Mouse (Mus musculus) embryonic facial prominence, embryonic 12.5 days (tissue): ENCODE measurements at regions not wholly inside any gene's neighbourhood (a gene's known extent, or its start where the extent isn't known, plus 50 kb on each side); places are given as distances from the start of the nearest gene placed in this dataset.

Experiments
- ATAC-seq: fragments of 200-750 bp; cut with Nextera tagmentation; 2 replicates; pipeline ENCODE4 v1.8.0; 2017; ENCODE audit not compliant: insufficient number of reproducible peaks, insufficient read depth, low FRiP score, low TSS enrichment
- H3K27ac ChIP-seq: fragments of 300-500 bp; sonication (generic); 2 replicates; pipeline ENCODE4 v1.5.1; 2016; ENCODE audit warnings: mild to moderate bottlenecking
- H3K27me3 ChIP-seq: fragments of 300-500 bp; sonication (generic); 2 replicates; pipeline ENCODE4 v1.6.1; 2016; ENCODE audit warnings: mild to moderate bottlenecking, moderate library complexity
- H3K36me3 ChIP-seq: fragments of 300-500 bp; sonication (generic); 2 replicates; pipeline ENCODE4 v1.6.1; 2016; ENCODE audit warnings: mild to moderate bottlenecking
- H3K4me1 ChIP-seq: fragments of 300-500 bp; sonication (generic); 2 replicates; pipeline ENCODE4 v1.6.1; 2016
- H3K4me2 ChIP-seq: fragments of 300-500 bp; sonication (generic); replicated peaks from 2 replicates; pipeline ENCODE4 v1.6.1; 2016; ENCODE audit warnings: mild to moderate bottlenecking, moderate library complexity
- H3K4me3 ChIP-seq: fragments of 300-500 bp; sonication (generic); 2 replicates; pipeline ENCODE4 v1.5.1; 2016; ENCODE audit warnings: mild to moderate bottlenecking
- H3K9ac ChIP-seq: fragments of 300-500 bp; sonication (generic); 2 replicates; pipeline ENCODE4 v1.6.1; 2016; ENCODE audit warnings: mild to moderate bottlenecking, moderate library complexity
- H3K9me3 ChIP-seq: fragments of 300-500 bp; sonication (generic); 2 replicates; pipeline ENCODE4 v1.6.1; 2016; ENCODE audit warnings: mild to moderate bottlenecking, moderate library complexity
- WGBS: fragments of 180-500 bp; shearing (Covaris S2); methylation state at CpG from one replicate; pipeline ENCODE4 v1.1.7; 2016; 5-methylcytosine and 5-hydroxymethylcytosine counted together

- ATAC-seq: no peak
- H3K4me3 ChIP-seq: no peak overlapping the region
- no peak overlapping the region for H3K27ac ChIP-seq
- no peak overlapping the region for H3K9ac ChIP-seq
- H3K4me2 ChIP-seq: no peak overlapping the region
- H3K4me1 ChIP-seq: no peaks in the 10 kb centered on the region
- no peaks in the 10 kb centered on the region for H3K9me3 ChIP-seq
- H3K27me3 ChIP-seq: no peaks in the 10 kb centered on the region
- H3K36me3 ChIP-seq: no peaks in the 10 kb centered on the region
Observed at GRCm38 (mm10) chr16:79407385-79407784, 316.5 kb upstream of the Tmprss15 start.

GRCm38 (mm10) chr16:79406216-79406615 is 315.3 kb upstream of the Tmprss15 start:
- 72% methylated on average over 2 of the region's 2 CpGs for WGBS
- no peak overlapping the region for H3K4me3 ChIP-seq
- H3K4me1 ChIP-seq: no peaks in the 10 kb centered on the region
- H3K9me3 ChIP-seq: no peaks in the 10 kb centered on the region
- H3K27ac ChIP-seq: no peak overlapping the region
- ATAC-seq: no peak
- no peaks in the 10 kb centered on the region for H3K36me3 ChIP-seq
- H3K27me3 ChIP-seq: no peaks in the 10 kb centered on the region
- no peak overlapping the region for H3K9ac ChIP-seq
- H3K4me2 ChIP-seq: no peak overlapping the region

- H3K9me3 ChIP-seq: no peaks in the 10 kb centered on the region
- no peak overlapping the region for H3K27ac ChIP-seq
- H3K36me3 ChIP-seq: no peaks in the 10 kb centered on the region
- H3K27me3 ChIP-seq: no peaks in the 10 kb centered on the region
- no peak for ATAC-seq
- H3K4me2 ChIP-seq: no peak overlapping the region
- 90% methylated on average over 1 of the region's 1 CpGs for WGBS
- H3K4me1 ChIP-seq: no peaks in the 10 kb centered on the region
- no peak overlapping the region for H3K4me3 ChIP-seq
- no peak overlapping the region for H3K9ac ChIP-seq
Observed at GRCm38 (mm10) chr16:79404064-79404463, 313.2 kb upstream of the Tmprss15 start.

- ATAC-seq: no peak
Observed at GRCm38 (mm10) chr16:79400100-79400499, 309.2 kb upstream of the Tmprss15 start.

DNA sequence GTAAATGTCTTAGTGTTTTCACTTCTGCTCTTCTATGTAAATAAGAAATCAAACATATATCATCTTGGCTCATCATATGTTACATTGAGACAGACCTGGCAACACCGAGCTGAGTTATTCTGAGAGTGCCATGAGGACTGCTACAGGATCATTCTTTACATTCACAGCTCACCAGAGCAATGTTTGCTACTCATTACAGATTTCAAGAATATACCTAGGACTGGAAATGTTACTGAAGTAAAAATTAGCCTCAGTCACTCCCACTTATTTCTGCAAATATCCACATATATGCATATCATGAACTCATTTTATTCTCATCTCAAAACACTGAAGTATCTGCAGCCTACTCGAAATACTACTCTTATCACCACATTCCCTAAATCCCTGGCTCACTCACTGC is 307.6 kb upstream of the Tmprss15 start:
- Histone ChIP-seq H3K27me3 (no peaks in the 10 kb centered on the region), H3K4me3 (no peak overlapping the region), H3K4me2 (no peak overlapping the region)

More at GRCm38 (mm10) chr16:79400100-79400499, 309.2 kb upstream of the Tmprss15 start:
- Histone ChIP-seq H3K9me3 (no peaks in the 10 kb centered on the region), H3K36me3 (no peaks in the 10 kb centered on the region), H3K4me3 (no peak overlapping the region), H3K27ac (no peak overlapping the region), H3K4me1 (no peaks in the 10 kb centered on the region), H3K9ac (no peak overlapping the region), H3K4me2 (no peak overlapping the region), H3K27me3 (no peaks in the 10 kb centered on the region)
- 91% methylated on average over 3 of the region's 3 CpGs for WGBS

DNA sequence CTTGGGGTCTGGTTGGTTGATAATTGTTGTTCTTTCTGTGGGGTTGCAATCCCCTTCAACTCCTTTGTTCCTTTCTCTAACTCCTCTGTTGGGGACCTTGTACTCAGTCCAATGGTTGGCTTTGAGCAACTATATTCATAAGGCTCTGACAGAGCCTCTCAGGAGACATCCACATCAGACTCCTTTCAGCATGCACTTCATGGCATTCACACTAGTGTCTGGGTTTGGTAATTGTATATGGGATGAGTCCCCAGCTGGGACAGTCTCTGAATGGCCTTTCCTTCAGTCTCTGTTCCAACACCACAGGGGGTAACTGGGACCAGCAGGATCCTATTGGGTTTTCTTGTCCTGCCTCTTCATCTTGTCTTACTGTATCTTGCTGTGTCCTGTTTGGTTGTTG is 303.5 kb upstream of the Tmprss15 start:
- Histone ChIP-seq H3K4me2 (no peak overlapping the region), H3K36me3 (no peaks in the 10 kb centered on the region), H3K9me3 (no peaks in the 10 kb centered on the region), H3K27ac (no peak overlapping the region), H3K9ac (no peak overlapping the region), H3K4me1 (no peaks in the 10 kb centered on the region), H3K27me3 (no peaks in the 10 kb centered on the region), H3K4me3 (no peak overlapping the region)
- no peak for ATAC-seq

More for the DNA sequence above, 307.6 kb upstream of the Tmprss15 start:
- 81% methylated on average over 2 of the region's 2 CpGs for WGBS
- H3K4me1 ChIP-seq: no peaks in the 10 kb centered on the region
- H3K9me3 ChIP-seq: no peaks in the 10 kb centered on the region
- no peak overlapping the region for H3K9ac ChIP-seq
- no peak for ATAC-seq
- no peak overlapping the region for H3K27ac ChIP-seq
- no peaks in the 10 kb centered on the region for H3K36me3 ChIP-seq

GRCm38 (mm10) chr16:79386421-79386820 is 295.5 kb upstream of the Tmprss15 start:
- Histone ChIP-seq H3K36me3 (no peaks in the 10 kb centered on the region), H3K27ac (no peak overlapping the region), H3K4me1 (no peaks in the 10 kb centered on the region), H3K9me3 (no peaks in the 10 kb centered on the region), H3K4me3 (no peak overlapping the region), H3K27me3 (no peaks in the 10 kb centered on the region), H3K9ac (no peak overlapping the region), H3K4me2 (no peak overlapping the region)
- 53% methylated on average over 3 of the region's 3 CpGs for WGBS
- ATAC-seq: no peak

- ATAC-seq: no peak
- Histone ChIP-seq H3K27ac (no peak overlapping the region), H3K36me3 (no peaks in the 10 kb centered on the region), H3K27me3 (no peaks in the 10 kb centered on the region), H3K9me3 (0 out of 2 replicates have a peak, but pooled peaks cover 3% of the 10 kb centered on the region), H3K4me2 (no peak overlapping the region), H3K9ac (no peak overlapping the region), H3K4me3 (no peak overlapping the region), H3K4me1 (no peaks in the 10 kb centered on the region)
Observed at GRCm38 (mm10) chr16:79350127-79350526, 259.2 kb upstream of the Tmprss15 start.

DNA sequence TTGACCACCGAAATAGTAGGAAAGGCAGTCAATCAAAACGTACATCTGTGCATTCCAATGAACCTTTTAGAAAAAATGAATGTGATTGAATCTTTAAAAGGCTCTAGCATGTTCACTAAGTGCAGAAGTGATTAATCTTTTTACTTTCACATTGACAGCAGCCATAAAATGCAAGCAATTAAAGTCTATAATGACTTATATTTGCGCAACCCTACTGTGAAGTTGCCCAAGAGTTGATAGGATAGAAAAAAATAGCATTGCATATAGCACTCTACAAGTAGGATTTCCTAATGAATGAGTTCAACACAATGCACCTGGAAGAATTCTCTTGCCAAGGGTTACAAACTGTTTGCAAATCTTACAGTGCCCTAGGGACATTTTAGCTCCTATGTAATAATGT is 251.6 kb upstream of the Tmprss15 start:
- no peaks in the 10 kb centered on the region for H3K4me1 ChIP-seq
- H3K4me2 ChIP-seq: no peak overlapping the region
- no peak for ATAC-seq
- H3K9me3 ChIP-seq: no peaks in the 10 kb centered on the region
- H3K36me3 ChIP-seq: no peaks in the 10 kb centered on the region
- H3K27me3 ChIP-seq: no peaks in the 10 kb centered on the region
- WGBS: 75% methylated on average over 3 of the region's 3 CpGs
- no peak overlapping the region for H3K4me3 ChIP-seq
- no peak overlapping the region for H3K9ac ChIP-seq
- no peak overlapping the region for H3K27ac ChIP-seq

DNA sequence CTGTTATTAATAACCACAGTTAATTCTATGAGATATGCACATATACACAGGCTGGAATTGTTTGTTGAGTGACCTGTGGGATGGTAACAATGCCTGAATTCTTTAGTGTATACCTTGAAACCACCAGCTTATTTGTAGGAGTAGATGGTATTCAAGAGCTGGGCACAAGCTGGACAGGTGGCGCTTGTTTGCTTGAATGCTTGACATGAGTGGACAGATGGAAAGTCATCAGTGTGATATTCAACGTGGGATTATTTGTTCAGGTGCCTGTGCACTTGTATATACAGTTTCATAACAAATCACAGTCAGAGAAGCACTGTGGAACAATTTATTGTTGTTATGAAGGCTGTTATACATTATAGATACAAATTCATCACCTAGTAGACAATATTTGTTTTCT is 245.5 kb upstream of the Tmprss15 start:
- Histone ChIP-seq H3K36me3 (no peaks in the 10 kb centered on the region), H3K4me2 (no peak overlapping the region), H3K9me3 (no peaks in the 10 kb centered on the region), H3K27ac (no peak overlapping the region), H3K4me1 (no peaks in the 10 kb centered on the region), H3K4me3 (no peak overlapping the region), H3K27me3 (no peaks in the 10 kb centered on the region), H3K9ac (no peak overlapping the region)
- ATAC-seq: no peak
- 67% methylated on average over 2 of the region's 2 CpGs for WGBS

DNA sequence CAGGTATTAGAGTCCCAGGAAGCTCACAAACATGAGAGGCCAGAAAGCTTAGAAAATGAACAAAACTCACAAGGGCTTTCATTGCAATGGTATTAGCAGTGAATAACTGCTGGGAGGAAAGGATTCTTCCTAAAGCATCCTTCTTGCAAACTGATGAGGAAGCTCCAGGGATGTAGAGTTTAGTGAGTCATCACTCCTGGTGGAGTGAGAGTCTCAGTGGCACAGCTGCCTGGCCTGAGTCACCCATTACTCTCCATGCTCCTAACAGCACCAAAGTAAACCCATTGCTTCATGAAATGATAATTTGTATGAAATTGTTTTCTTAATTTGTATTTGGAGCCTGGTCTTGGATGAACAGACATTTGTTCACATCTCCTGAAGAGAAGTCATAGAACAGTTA is 245.1 kb upstream of the Tmprss15 start:
- Histone ChIP-seq H3K4me2 (no peak overlapping the region), H3K4me1 (no peaks in the 10 kb centered on the region), H3K27me3 (no peaks in the 10 kb centered on the region), H3K9me3 (no peaks in the 10 kb centered on the region), H3K9ac (no peak overlapping the region), H3K36me3 (no peaks in the 10 kb centered on the region), H3K27ac (no peak overlapping the region), H3K4me3 (no peak overlapping the region)
- no peak for ATAC-seq

- Histone ChIP-seq H3K27ac (no peak overlapping the region), H3K9ac (no peak overlapping the region), H3K4me3 (no peak overlapping the region), H3K9me3 (no peaks in the 10 kb centered on the region), H3K27me3 (no peaks in the 10 kb centered on the region), H3K4me2 (no peak overlapping the region), H3K4me1 (no peaks in the 10 kb centered on the region), H3K36me3 (no peaks in the 10 kb centered on the region)
- WGBS: 79% methylated on average over 3 of the region's 3 CpGs
- ATAC-seq: no peak
Observed at GRCm38 (mm10) chr16:79313301-79313700, 222.4 kb upstream of the Tmprss15 start.

DNA sequence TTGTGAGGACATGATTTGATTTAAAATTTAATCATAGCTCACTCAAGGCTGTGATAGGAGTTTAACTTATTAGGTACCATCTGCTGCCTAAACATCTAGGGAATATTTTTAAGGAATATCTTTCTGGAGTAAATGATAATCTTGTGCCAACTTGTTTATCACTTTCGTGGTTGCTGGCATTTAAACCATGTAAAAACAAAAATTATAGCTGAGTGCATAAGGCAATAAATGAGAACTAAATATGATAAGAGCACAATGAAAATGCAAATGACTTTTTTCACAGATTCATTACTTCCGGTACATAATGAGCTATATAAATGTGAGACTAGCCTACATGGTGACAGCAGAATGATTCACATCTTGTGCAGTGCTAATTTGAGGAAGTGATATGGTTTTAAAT is 221.8 kb upstream of the Tmprss15 start:
- Histone ChIP-seq H3K36me3 (no peaks in the 10 kb centered on the region), H3K4me2 (no peak overlapping the region), H3K27me3 (no peaks in the 10 kb centered on the region), H3K4me1 (no peaks in the 10 kb centered on the region), H3K4me3 (no peak overlapping the region), H3K27ac (no peak overlapping the region), H3K9ac (no peak overlapping the region), H3K9me3 (no peaks in the 10 kb centered on the region)
- 72% methylated on average over 2 of the region's 2 CpGs for WGBS
- no peak for ATAC-seq
